Mouse (Mus musculus): Measurements from ENCODE around the gene Itm2c. TPM values are rescaled to one million over a fixed set of nuclear protein-coding genes. Genes with fewer than 3 reads are reported as not detected.

Itm2c gene
- total RNA-seq (2021), result 100 to 1,000 TPM; 480 to 761 TPM
- long read RNA-seq, experiment 1, transcript Itm2c-201 (6 exons, 2,230 nt), result major isoform, 741 of 800 reads
- long read RNA-seq, experiment 1, transcript Itm2c-202 (3 exons, 768 nt), result minor isoform, 9 of 800 reads
- long read RNA-seq, experiment 1, partial matches to known transcripts, result 26 of 800 reads
- long read RNA-seq, experiment 1, other reads (novel, unspliced or antisense), result 24 of 800 reads
- long read RNA-seq, experiment 2, transcript Itm2c-201 (6 exons, 2,230 nt), result major isoform, 2,551 of 3,169 reads
- long read RNA-seq, experiment 2, transcript Itm2c-202 (3 exons, 768 nt), result minor isoform, 147 of 3,169 reads
- long read RNA-seq, experiment 2, partial matches to known transcripts, result 393 of 3,169 reads
- long read RNA-seq, experiment 2, other reads (novel, unspliced or antisense), result 78 of 3,169 reads

GRCm38 (mm10) chr1:85894231-85894747 lies at the start of gene Itm2c:
Itm2c (plus strand) TSS chr1:85894281.
- peak; percentile 88 to 91 for DNase-seq (ENCODE audit: low spot score in 2 of 2)

- DNase-seq (ENCODE audit: low spot score in 2 of 2), result no peak
Observed at GRCm38 (mm10) chr1:85844981-85845380, 49.1 kb upstream of the Itm2c start.

- no peak for DNase-seq (ENCODE audit: low spot score in 2 of 2)
Observed at GRCm38 (mm10) chr1:85845476-85845875, 48.6 kb upstream of the Itm2c start.

- DNase-seq (ENCODE audit: low spot score in 2 of 2), result no peak
Observed at GRCm38 (mm10) chr1:85849016-85849415, 45.1 kb upstream of the Itm2c start.

- DNase-seq (ENCODE audit: low spot score in 2 of 2), result no peak
Observed at GRCm38 (mm10) chr1:85850851-85851250, 43.2 kb upstream of the Itm2c start.

- DNase-seq (ENCODE audit: low spot score in 2 of 2), result peak; percentile 64 to 66
Observed at GRCm38 (mm10) chr1:85852996-85853689, 40.9 kb upstream of the Itm2c start.

GRCm38 (mm10) chr1:85853865-85854264 lies 40.2 kb upstream of the Itm2c start:
- no peak for DNase-seq (ENCODE audit: low spot score in 2 of 2)

- no peak for DNase-seq (ENCODE audit: low spot score in 2 of 2)
Observed at GRCm38 (mm10) chr1:85854475-85854874, 39.6 kb upstream of the Itm2c start.

- DNase-seq (ENCODE audit: low spot score in 2 of 2), result no peak
Observed at GRCm38 (mm10) chr1:85856266-85856665, 37.8 kb upstream of the Itm2c start.

GRCm38 (mm10) chr1:85857261-85857754 lies 36.8 kb upstream of the Itm2c start:
- DNase-seq (ENCODE audit: low spot score in 2 of 2), result no peak

GRCm38 (mm10) chr1:85864383-85864782 lies 29.7 kb upstream of the Itm2c start:
- peak in 1 of 2 experiments; percentile 46 for DNase-seq (ENCODE audit: low spot score in 2 of 2)

GRCm38 (mm10) chr1:85870001-85870400 lies 24.1 kb upstream of the Itm2c start:
- no peak for DNase-seq (ENCODE audit: low spot score in 2 of 2)

GRCm38 (mm10) chr1:85870546-85870945 lies 23.5 kb upstream of the Itm2c start:
- no peak for DNase-seq (ENCODE audit: low spot score in 2 of 2)

- DNase-seq (ENCODE audit: low spot score in 2 of 2), result no peak
Observed at GRCm38 (mm10) chr1:85882003-85882402, 12.1 kb upstream of the Itm2c start.

- DNase-seq (ENCODE audit: low spot score in 2 of 2), result no peak
Observed at GRCm38 (mm10) chr1:85887221-85887620, 6.9 kb upstream of the Itm2c start.

GRCm38 (mm10) chr1:85894748-85895360 lies 773 bp downstream of the Itm2c start:
- DNase-seq (ENCODE audit: low spot score in 2 of 2), result peak; percentile 45 to 51

GRCm38 (mm10) chr1:85895391-85895837 lies 1.3 kb downstream of the Itm2c start:
- DNase-seq (ENCODE audit: low spot score in 2 of 2), result peak; percentile 58 to 63

- DNase-seq (ENCODE audit: low spot score in 2 of 2), result no peak
Observed at GRCm38 (mm10) chr1:85896110-85896509, 2.0 kb downstream of the Itm2c start.

- DNase-seq (ENCODE audit: low spot score in 2 of 2), result peak in 1 of 2 experiments; percentile 21
Observed at GRCm38 (mm10) chr1:85896781-85897700, 3.0 kb downstream of the Itm2c start.
